Mouse (Mus musculus): ENCODE data around the gene Hoxd3.

GRCm38 (mm10) chr2:74726551-74726950 lies 14.8 kb downstream of the Hoxd3 start, which contains the start of gene Gm28230:
- no peak for TF ChIP-seq CTCF (IDR thresholded peaks at IDR 0.05; ENCODE audit: borderline replicate concordance, control insufficient read depth, extremely low read depth, insufficient read depth, low read length, poor library complexity)
- no peak for TF ChIP-seq POLR2A (IDR thresholded peaks at IDR 0.05; ENCODE audit: control insufficient read depth, extremely low read depth, insufficient read depth, low read length, poor library complexity)
